ENCODE assay signal across 11 mouse cellular contexts in genomic region chr4:123283675-123284064, GRCm38 (mm10). TPM values are rescaled to one million over a fixed set of nuclear protein-coding genes. Genes with fewer than 3 reads are reported as not detected.
A peak's percentile ranks its signal among the peaks of the same experiment; 100 is the strongest.
DNase-seq lines count a peak whose midpoint lies in the region; ATAC-seq and TF ChIP-seq lines count a peak whose summit lies in the region.
"Not testable (repeated sequence)": the region's sequence is repeated elsewhere in the genome, so short reads cannot be mapped to it uniquely, and the experiment has no call there.
"Had no signal": no experiment of that assay in that cellular context is flagged by ENCODE, and none has a peak within 500 bp of the region (broad histone marks: within the 10 kb centered on the region; RNA-seq: fewer than 3 reads in every experiment).

No protein-coding gene starts in this region.

- not testable (repeated sequence) for H3K27me3 ChIP-seq in erythroblast, embryonic 14.5 days (ENCODE audit: control insufficient read depth); heart, embryonic 13.5 days (replicated peaks); liver, embryonic 15.5 days; midbrain, postnatal 0 days (ENCODE audit: insufficient read depth, low read length); stomach, postnatal 0 days (ENCODE audit: control insufficient read depth, insufficient read depth, low read length)

- WGBS in heart, embryonic 13.5 days: 1% methylated on average over 13 of the region's 15 CpGs
- under 1% methylated on average over 15 of the region's 15 CpGs for WGBS in liver, embryonic 15.5 days (ENCODE audit: insufficient replicate concordance)
- under 1% methylated on average over 12 of the region's 15 CpGs for WGBS in midbrain, postnatal 0 days
- 0% methylated on average over 9 of the region's 15 CpGs for WGBS in stomach, postnatal 0 days

- not testable (repeated sequence) for H3K9me3 ChIP-seq in erythroblast, embryonic 14.5 days (ENCODE audit: control insufficient read depth, low read length); heart, embryonic 13.5 days; liver, embryonic 15.5 days (replicated peaks); midbrain, postnatal 0 days (ENCODE audit: low read length); stomach, postnatal 0 days (ENCODE audit: control insufficient read depth, low read length)

- peak; percentile 25 for DNase-seq in CD4-positive, CD25-positive, alpha-beta regulatory T cell, adult 2 months (ENCODE audit: low read depth, low spot score)
- DNase-seq in adrenal gland, postnatal 36 days: peak; percentile 48 to 52
- peak; percentile 41 for DNase-seq in kidney, adult 18-20 months
- not testable (repeated sequence) for DNase-seq in midbrain, postnatal 0 days (ENCODE audit: low spot score)
- DNase-seq in stomach, postnatal 0 days (ENCODE audit: low spot score): peak; percentile 54

- TF ChIP-seq CTCF in midbrain, postnatal 0 days (IDR thresholded peaks at IDR 0.05); stomach, postnatal 0 days (IDR thresholded peaks at IDR 0.05; ENCODE audit: low read depth): not testable (repeated sequence)

- peak overlapping the region; percentile 91 for H3K27ac ChIP-seq in heart, embryonic 13.5 days (replicated peaks)
- H3K27ac ChIP-seq in liver, embryonic 15.5 days (replicated peaks): peak overlapping the region; percentile 92
- H3K27ac ChIP-seq in midbrain, postnatal 0 days (ENCODE audit: low read depth, low read length): not testable (repeated sequence)
- H3K27ac ChIP-seq in stomach, postnatal 0 days (replicated peaks): 0 out of 2 replicates have a peak overlapping the region, but pooled peaks have one; percentile 18

- H3K4me1 ChIP-seq in erythroblast, embryonic 14.5 days (ENCODE audit: control insufficient read depth): peaks cover 57% of the 10 kb centered on the region
- peaks cover 46% of the 10 kb centered on the region for H3K4me1 ChIP-seq in heart, embryonic 13.5 days
- peaks cover 57% of the 10 kb centered on the region for H3K4me1 ChIP-seq in liver, embryonic 15.5 days (replicated peaks)
- H3K4me1 ChIP-seq in midbrain, postnatal 0 days (ENCODE audit: insufficient read depth, low read length); stomach, postnatal 0 days (replicated peaks; ENCODE audit: control insufficient read depth, insufficient read depth): not testable (repeated sequence)

- peak overlapping the region; percentile 96 for H3K4me2 ChIP-seq in heart, embryonic 13.5 days
- peak overlapping the region; percentile 73 for H3K4me2 ChIP-seq in liver, embryonic 15.5 days
- H3K4me2 ChIP-seq in midbrain, postnatal 0 days (ENCODE audit: low read depth, low read length, poor library complexity, severe bottlenecking): peak overlapping the region; percentile 71
- H3K4me2 ChIP-seq in stomach, postnatal 0 days (replicated peaks; ENCODE audit: low read depth): peak overlapping the region; percentile 73

- peaks cover 52% of the 10 kb centered on the region for H3K36me3 ChIP-seq in erythroblast, embryonic 14.5 days (ENCODE audit: control insufficient read depth)
- peaks cover 34% of the 10 kb centered on the region for H3K36me3 ChIP-seq in heart, embryonic 13.5 days
- peaks cover 48% of the 10 kb centered on the region for H3K36me3 ChIP-seq in liver, embryonic 15.5 days (replicated peaks)
- H3K36me3 ChIP-seq in midbrain, postnatal 0 days (ENCODE audit: insufficient read depth, low read length): peaks cover 15% of the 10 kb centered on the region; the same call in 1 of the 2 replicates
- not testable (repeated sequence) for H3K36me3 ChIP-seq in stomach, postnatal 0 days (ENCODE audit: control insufficient read depth, insufficient read depth, low read length)

- peak overlapping the region; percentile 88 for H3K9ac ChIP-seq in heart, embryonic 13.5 days
- H3K9ac ChIP-seq in liver, embryonic 15.5 days: peak overlapping the region; percentile 80
- H3K9ac ChIP-seq in midbrain, postnatal 0 days (replicated peaks; ENCODE audit: low read length, poor library complexity, severe bottlenecking): peak overlapping the region; percentile 53
- H3K9ac ChIP-seq in stomach, postnatal 0 days (ENCODE audit: low read length): peak overlapping the region; percentile 57

- not testable (repeated sequence) for ATAC-seq in heart, embryonic 13.5 days (ENCODE audit: extremely low read depth, insufficient number of reproducible peaks, low FRiP score, low TSS enrichment); liver, embryonic 15.5 days (ENCODE audit: insufficient read depth)
- peak; percentile 54 for ATAC-seq in midbrain, postnatal 0 days (ENCODE audit: low FRiP score)
- ATAC-seq in stomach, postnatal 0 days (ENCODE audit: low FRiP score, low TSS enrichment): peak; percentile 50; the same call in 1 of the 2 replicates

- not testable (repeated sequence) for TF ChIP-seq EP300 in stomach, postnatal 0 days (optimal IDR thresholded peaks at IDR 0.05)

- H3K4me3 ChIP-seq in erythroblast, embryonic 14.5 days (replicated peaks): peak overlapping the region; percentile 66
- H3K4me3 ChIP-seq in heart, embryonic 13.5 days: peak overlapping the region; percentile 79
- peak overlapping the region; percentile 74 for H3K4me3 ChIP-seq in liver, embryonic 15.5 days (replicated peaks)
- H3K4me3 ChIP-seq in midbrain, postnatal 0 days (ENCODE audit: low read depth, low read length): peak overlapping the region; percentile 58
- H3K4me3 ChIP-seq in stomach, postnatal 0 days (ENCODE audit: low read depth, low read length): peak overlapping the region; percentile 49

RNA-seq across cellular contexts. Expression of gene Pabpc4, which starts 21.5 kb away (rescaled TPM):
- 100 to 1,000 TPM in 1 of 2 experiments, 10 to 100 TPM in 1; 98.0 to 113 TPM for total RNA-seq in adrenal gland, postnatal 36 days (2021)
- 693 and 748 TPM in 2 replicates for polyA plus RNA-seq in erythroblast, embryonic 14.5 days (2012)
- 52.0 and 56.4 TPM in 2 replicates for polyA plus RNA-seq in heart, embryonic 13.5 days (2015; fragmentation: Nextera tagmentation; extraction: Ambion mirVana)
- 79.4 and 99.7 TPM in 2 replicates for polyA plus RNA-seq in liver, embryonic 15.5 days (2015; fragmentation: Nextera tagmentation; extraction: Ambion mirVana)
- 85.4 and 88.6 TPM in 2 replicates for total RNA-seq in midbrain, postnatal 0 days (2014; rRNA removed)
- 23.5 and 25.0 TPM in 2 replicates for polyA plus RNA-seq in midbrain, postnatal 0 days (2015; fragmentation: Nextera tagmentation; extraction: Ambion mirVana)
- 14.6 and 15.7 TPM in 2 replicates for polyA plus RNA-seq in stomach, postnatal 0 days (2015; fragmentation: Nextera tagmentation; extraction: Ambion mirVana)

RNA-seq across cellular contexts. Expression of gene Oxct2a, which starts 39.8 kb away (rescaled TPM):
- not detected for total RNA-seq in adrenal gland, postnatal 36 days (2021)
- not detected in 2 replicates for polyA plus RNA-seq in erythroblast, embryonic 14.5 days (2012)
- not detected in 2 replicates for polyA plus RNA-seq in heart, embryonic 13.5 days (2015; fragmentation: Nextera tagmentation; extraction: Ambion mirVana)
- not detected in 2 replicates for polyA plus RNA-seq in liver, embryonic 15.5 days (2015; fragmentation: Nextera tagmentation; extraction: Ambion mirVana)
- not detected in 2 replicates for total RNA-seq in midbrain, postnatal 0 days (2014; rRNA removed)
- polyA plus RNA-seq in midbrain, postnatal 0 days (2015; fragmentation: Nextera tagmentation; extraction: Ambion mirVana): 0.17 and 0.21 TPM in 2 replicates
- not detected in 2 replicates for polyA plus RNA-seq in stomach, postnatal 0 days (2015; fragmentation: Nextera tagmentation; extraction: Ambion mirVana)
- total RNA-seq: common myeloid progenitor, adult 5-6 weeks; heart, postnatal 25 days; neutrophil, adult 5-6 weeks had no signal

RNA-seq across cellular contexts. Expression of gene Heyl, which starts 50.3 kb away (rescaled TPM):
- total RNA-seq in adrenal gland, postnatal 36 days (2021): 1 to 10 TPM; 6.2 to 8.6 TPM
- polyA plus RNA-seq in erythroblast, embryonic 14.5 days (2012): not detected in 2 replicates
- polyA plus RNA-seq in heart, embryonic 13.5 days (2015; fragmentation: Nextera tagmentation; extraction: Ambion mirVana): 9.2 and 9.3 TPM in 2 replicates
- polyA plus RNA-seq in liver, embryonic 15.5 days (2015; fragmentation: Nextera tagmentation; extraction: Ambion mirVana): 1.2 TPM in 2 replicates
- total RNA-seq in midbrain, postnatal 0 days (2014; rRNA removed): 2.9 and 5.0 TPM in 2 replicates
- 4.7 and 5.1 TPM in 2 replicates for polyA plus RNA-seq in midbrain, postnatal 0 days (2015; fragmentation: Nextera tagmentation; extraction: Ambion mirVana)
- polyA plus RNA-seq in stomach, postnatal 0 days (2015; fragmentation: Nextera tagmentation; extraction: Ambion mirVana): 4.9 and 6.0 TPM in 2 replicates
- total RNA-seq: common myeloid progenitor, adult 5-6 weeks; neutrophil, adult 5-6 weeks had no signal

RNA-seq across cellular contexts. Expression of gene Bmp8a, which starts 59.4 kb away (rescaled TPM):
- total RNA-seq in adrenal gland, postnatal 36 days (2021): under 1 TPM; 0.13 to 0.20 TPM
- not detected in 2 replicates for polyA plus RNA-seq in erythroblast, embryonic 14.5 days (2012)
- polyA plus RNA-seq in heart, embryonic 13.5 days (2015; fragmentation: Nextera tagmentation; extraction: Ambion mirVana): 0.06 and 0.13 TPM in 2 replicates
- 0.13 and 0.24 TPM in 2 replicates for polyA plus RNA-seq in liver, embryonic 15.5 days (2015; fragmentation: Nextera tagmentation; extraction: Ambion mirVana)
- 0.09 and 0.44 TPM in 2 replicates for total RNA-seq in midbrain, postnatal 0 days (2014; rRNA removed)
- polyA plus RNA-seq in midbrain, postnatal 0 days (2015; fragmentation: Nextera tagmentation; extraction: Ambion mirVana): 0.23 and 0.58 TPM in 2 replicates
- 0.67 and 0.97 TPM in 2 replicates for polyA plus RNA-seq in stomach, postnatal 0 days (2015; fragmentation: Nextera tagmentation; extraction: Ambion mirVana)
- total RNA-seq: common myeloid progenitor, adult 5-6 weeks; neutrophil, adult 5-6 weeks had no signal
